Mouse (Mus musculus): ENCODE measurements around the gene Sub1.

Gene Sub1

DNA sequence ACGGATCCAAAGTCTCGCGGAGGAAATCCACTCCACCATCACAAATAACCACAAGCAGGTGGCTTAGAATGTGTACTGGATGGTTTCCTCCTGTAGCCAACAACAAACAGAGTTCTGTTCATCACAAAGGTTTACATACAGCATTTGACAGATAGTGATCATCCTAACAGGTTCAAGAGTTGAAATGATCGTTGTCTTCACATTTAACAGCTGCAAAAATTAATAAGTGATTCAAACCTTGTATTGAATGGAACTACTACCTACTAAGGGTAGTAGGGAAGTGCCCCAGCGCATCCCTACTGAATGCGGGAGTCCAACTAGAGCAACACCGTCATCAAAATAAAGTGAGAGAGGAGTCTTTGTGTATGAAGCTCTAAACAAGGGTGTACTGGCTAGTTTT, at the start of gene Sub1:
Gene Sub1 (minus strand): TSS at position 101 of the 400 bp plus-strand sequence.
- DNase-seq = no peak

DNA sequence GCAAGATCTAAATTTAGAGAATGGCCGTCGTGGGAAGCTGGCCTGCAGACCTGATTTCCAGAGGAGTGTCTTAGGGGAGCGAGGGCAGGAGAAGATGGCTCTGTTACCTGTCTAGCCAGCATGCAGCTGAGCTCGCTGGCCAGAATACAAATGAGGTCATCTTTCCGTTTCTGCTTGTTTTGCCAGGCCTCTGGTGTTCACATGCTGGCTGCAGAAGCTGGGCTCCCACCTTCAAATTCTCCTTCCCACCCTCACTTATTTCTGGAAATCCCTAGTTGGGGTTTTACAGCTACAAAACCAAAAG, 43.6 kb upstream of the Sub1 start:
- DNase-seq = no peak

DNA sequence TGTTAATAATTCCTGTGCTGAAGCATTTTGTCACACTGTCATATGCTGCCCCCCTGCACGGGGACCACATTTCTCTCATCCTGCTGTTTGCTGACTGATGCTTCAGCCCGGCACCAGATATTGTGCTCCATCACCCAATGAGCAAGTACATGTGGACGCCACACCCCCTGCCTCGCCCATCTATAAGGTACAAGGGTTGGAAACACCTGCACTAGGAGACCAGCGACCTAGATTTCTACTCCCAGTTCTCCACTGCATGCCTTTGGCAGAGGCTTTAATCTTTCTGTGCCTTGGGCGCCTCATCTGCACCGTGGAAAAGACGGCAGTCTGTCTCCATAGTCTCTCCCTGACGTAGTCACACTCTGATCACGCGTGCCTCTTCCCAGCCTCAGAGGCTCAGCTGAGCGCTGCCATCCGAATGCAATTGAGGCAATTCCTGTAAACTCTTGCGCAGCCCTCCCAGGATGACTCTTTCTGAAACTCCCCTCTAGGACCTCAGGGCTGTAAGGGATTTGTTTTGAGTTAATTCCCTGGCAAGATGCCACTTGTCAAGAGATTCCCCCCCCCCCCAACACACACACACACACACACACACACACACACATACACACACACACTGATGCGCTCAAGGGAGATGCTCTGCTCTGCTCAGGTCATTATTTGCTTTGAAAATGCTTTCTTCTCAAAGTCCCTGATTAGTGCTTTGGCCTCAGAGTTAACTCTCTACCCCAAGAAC, 43.1 kb upstream of the Sub1 start:
- DNase-seq = peak in 1 of 2 experiments; percentile 33

DNA sequence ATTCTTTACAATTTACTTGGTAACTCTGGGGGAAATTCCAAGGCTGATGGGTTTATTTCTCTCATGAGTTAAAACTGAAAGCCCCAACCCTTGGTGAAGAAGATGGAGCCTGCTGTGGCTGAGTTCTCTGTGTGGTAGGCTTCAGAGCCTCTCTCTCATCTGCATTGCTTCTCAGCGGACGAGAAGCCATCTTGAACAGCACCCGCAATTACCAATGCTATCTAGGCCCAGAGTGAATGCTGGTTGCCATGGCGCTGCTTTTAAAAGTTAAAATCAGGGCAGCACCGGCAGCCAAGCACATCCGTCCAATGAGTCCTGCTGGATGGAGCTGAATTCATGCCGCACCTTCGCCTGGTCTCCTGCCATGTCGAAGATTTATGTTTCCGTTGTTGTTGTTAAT, 42.5 kb upstream of the Sub1 start:
- DNase-seq = no peak

DNA sequence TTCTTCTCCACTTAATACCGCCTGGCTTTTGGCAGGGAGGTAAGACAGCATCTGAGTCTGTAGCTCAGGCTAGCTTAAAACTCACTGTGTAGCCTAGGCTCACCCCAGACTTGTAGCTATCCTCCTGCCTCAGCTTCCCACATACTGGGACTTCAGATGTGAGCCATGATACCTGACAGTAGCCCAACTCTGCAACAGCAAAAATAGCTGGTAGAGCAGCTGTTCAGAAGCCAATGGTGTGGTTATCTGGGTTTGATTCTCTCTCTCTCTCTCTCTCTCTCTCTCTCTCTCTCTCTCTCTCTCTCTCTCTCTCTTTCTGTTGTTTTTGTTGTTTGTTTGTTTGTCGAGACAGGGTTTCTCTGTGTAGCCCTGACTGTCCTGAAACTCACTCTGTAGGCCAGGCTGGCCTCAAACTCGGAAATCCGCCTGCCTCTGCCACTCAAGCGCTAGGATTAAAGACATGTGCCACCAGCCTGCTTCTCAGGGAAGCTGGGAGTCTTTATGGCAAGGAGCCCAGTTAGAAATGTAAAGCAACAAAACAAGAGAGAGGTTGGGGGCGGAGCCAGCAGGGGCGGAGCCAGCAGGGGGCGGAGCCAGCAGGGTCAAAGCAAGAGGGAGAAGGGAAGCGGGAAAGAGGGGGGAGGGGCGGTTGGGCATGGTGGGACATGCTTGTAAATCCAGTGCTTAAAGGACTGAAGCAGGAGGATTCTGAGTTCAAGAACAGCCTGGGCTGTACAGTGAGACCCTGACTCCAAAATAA, 41.3 kb upstream of the Sub1 start:
- no peak for DNase-seq

DNA sequence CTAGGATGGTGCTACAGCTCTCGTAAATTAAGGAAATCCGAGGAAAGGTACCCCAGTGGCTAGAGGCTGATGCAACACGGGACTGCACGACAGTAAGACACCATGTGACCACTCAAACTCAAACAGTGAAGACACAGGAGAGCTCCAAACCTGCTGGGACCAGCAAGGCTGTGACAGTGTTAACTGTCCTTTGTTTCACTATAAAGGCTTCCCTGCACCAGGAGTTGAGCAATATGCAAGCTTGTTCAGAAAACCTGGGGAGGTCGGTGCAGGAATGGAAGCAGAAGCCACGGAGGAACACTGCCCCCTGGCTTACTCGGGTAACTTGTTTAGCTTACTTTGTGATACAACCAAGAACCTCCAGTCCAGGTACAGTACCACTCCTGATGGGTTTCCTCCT, 40.4 kb upstream of the Sub1 start:
- peak; percentile 47 to 55 for DNase-seq

DNA sequence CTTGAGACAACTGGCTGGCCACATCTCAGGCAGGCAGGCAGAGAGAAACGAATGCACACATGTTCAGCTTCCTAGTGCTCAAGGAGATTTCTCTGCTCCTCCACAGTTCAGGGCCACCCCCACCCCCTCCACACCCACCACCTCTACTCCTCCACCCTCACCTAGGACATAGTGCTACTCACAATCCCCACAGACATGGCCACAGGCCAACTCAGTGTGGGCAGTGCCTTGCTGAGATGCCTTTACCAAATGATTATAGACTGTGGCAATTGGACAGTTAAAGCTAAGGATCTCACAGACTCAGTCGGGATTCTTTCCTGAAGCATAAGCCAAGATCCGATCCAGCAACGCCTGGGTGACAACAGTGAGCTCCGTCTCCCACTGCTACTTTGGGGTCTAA, 39.9 kb upstream of the Sub1 start:
- no peak for DNase-seq

DNA sequence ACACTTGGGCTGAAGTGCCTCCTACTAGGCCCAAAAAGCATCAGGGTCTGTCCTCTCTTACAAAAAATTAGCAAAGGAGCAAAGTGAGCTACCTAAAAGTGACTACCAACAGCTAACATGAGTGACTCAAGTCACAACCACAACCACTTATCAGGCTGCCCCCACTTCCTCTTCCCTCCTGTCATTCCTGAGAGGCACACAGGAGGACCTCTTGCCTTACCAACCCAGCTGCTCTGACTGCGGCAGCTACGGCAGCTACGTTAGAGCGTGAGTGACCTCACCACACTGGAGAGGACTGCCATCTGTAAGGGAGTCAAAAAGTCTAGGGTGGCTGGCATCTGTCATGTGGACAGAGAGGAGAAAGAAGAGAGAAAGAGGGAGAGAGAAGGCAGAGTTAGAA, 37.5 kb upstream of the Sub1 start:
- DNase-seq = no peak

DNA sequence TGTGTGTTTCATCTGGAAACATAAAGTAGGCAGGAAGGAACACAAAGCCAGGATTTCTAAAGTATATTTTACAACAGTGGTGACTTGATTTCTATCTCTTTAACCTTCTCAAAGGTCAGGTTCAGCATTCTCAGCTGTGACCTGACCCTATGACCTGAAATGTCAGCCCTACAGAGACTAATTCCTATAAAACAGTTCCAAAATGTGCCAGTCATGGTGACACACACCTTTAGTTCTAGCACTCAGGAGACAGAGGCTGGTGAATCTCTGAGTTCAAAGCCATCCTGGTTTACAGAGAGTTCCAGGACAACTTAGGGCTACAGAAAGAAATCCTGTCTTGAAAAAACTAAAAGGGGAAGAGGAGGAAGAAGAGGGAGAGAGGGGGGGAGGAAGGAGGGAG, 36.4 kb upstream of the Sub1 start:
- no peak for DNase-seq

DNA sequence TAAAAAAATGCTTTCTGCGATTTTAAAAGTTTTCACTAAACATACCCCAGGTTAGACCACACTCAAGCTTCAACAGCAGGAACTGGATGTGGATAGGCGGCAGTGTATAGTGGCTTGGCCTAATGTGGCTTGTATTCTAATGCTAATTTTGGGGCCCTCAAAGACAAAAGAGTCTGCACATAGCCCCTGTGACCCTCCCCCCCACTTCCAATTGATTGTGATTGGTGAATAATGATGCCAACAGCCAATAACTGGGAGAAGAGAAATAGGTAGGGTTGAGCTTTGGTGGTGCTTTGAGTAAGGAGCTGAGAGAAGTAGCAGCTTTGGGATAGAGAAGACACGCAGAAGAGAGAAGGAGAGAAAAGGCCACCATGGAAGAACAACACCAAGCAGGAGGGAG, 35.7 kb upstream of the Sub1 start:
- no peak for DNase-seq

DNA sequence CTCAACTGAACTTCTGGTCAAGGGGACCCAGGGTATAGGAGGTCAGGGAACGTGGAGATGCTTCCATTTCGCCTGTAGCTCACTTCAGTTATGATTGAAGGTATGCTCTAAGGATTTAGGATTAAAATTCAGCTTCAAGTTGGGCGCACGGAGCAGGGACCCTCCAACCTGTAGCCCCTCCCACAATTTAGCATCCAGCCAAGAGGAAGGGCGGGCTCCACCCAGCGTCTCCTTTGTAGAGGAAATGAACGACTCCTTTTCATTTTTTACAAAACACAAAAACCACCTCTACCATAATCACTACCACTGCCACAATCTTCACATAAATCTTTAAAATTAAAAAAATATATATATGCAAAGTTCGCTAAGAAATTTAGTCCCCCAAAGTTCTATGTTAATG, 35.1 kb upstream of the Sub1 start:
- no peak for DNase-seq

DNA sequence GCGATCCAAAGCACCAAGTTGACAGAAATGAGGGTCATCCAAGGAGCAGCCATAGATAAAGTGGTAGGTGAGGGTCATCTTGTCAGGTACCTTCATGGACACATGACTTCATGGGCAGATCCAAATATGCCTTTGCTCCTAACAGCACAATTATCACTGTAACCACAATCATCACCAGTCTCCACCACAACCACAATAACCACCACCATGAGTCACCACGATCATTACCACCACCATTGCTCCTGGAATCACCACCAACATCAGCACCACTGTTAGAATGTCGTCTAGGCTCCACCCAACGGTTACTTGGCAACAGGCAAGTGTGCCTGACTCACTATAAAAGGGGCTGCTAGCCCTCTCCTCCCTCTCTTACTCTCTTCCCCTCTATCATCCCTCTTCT, 33.4 kb upstream of the Sub1 start:
- DNase-seq = no peak

DNA sequence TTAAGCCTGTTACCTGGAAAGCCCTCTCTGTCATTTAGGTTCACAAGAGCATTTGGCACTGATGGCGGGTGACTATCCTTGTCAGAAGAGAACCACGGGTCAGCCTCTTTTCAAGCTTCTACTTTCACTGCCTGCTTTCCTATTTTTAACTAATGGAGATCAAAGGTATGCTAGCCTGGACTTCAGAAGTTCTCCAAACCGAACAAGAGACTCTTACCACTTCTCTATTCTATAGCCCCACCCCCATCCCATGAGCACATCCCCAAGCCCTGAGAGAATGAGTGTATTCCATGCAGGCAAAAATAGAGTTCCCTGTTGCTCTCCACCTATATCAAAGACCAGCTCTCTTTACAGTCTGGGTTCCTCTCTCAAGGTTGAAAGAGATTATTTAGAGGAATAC, 31.0 kb upstream of the Sub1 start:
- DNase-seq = no peak

DNA sequence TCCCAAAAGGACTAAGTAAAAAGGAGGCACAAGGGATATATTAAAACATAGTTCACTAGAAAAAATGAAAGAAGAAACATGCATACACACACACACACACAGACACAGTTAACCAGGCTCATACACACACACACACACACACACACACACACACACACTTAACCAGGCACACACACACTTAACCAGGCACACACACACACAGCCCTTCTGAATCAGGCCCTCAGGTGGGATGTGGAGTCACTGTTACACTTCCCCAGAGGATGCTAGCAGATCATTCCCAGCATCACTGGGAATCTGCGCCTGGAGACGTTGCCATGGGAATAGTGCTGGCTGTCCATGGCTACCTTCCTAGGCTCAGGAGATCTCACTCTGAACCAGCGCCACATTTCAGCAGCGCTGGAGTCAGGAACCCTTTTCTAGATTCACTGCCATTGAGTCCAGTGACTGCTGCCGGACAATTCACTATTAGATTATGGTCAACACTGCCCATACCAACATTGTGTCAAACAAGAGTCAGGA, 30.2 kb upstream of the Sub1 start:
- no peak for DNase-seq

DNA sequence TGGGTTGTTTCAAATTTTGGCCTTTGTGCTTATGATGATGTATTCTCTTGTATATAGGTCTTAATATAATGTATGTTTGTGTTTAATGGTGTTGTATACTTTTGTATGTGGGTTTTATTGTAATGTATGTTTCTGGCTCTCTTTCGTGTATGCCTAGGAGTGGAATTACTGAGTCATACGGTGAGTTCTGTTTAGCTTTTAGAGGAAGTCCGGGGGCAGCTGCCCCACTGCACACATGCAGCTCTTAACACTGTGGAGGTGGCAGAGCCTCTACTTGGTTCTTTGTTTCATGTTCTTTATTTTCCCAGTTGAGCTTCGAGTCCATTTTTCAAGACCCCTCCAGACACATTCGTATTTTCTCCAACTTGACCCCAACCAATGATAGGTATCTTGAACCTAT, 29.2 kb upstream of the Sub1 start:
- no peak for DNase-seq

DNA sequence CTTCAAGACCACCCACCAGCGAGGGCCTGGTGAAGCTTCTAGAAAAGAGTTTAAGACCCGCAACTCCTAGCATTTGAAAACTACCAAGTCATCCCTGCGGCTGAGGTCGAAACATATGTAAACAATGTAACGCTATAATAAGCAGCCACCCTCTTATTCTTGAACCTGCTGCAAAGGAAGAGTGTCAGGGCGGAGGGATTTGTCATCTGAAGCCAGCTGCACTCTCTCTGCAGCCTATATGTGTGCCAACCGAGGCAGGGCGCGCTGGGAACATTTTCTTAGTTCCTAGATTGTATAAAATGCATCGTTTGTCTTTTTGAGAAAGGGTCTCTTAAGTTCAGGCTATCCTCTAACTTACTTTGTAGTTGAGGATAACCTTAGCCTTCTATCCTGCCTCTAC, 28.6 kb upstream of the Sub1 start:
- no peak for DNase-seq

DNA sequence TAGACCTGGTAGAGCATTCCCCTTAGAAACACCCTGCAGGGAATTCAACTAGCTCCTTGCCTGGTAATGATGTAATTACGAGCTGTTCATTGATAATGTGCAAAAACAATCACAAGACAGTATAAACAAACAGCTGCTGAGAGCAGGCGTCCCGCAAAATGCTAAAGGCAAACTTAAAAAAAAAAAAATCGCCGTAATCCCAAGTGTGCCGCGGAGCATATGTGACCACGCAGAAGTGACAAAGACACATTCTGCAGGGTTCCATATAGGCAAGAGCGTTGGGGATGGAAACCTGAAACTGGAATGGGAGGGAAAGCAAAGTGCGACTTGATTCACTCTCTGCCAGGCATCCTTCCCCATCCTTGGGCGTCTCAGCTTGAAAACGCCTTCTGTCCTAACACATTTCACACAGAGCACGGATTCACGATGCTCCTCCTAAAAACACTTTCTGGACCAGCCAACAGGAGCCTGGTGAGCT, 28.0 kb upstream of the Sub1 start:
- no peak for DNase-seq

DNA sequence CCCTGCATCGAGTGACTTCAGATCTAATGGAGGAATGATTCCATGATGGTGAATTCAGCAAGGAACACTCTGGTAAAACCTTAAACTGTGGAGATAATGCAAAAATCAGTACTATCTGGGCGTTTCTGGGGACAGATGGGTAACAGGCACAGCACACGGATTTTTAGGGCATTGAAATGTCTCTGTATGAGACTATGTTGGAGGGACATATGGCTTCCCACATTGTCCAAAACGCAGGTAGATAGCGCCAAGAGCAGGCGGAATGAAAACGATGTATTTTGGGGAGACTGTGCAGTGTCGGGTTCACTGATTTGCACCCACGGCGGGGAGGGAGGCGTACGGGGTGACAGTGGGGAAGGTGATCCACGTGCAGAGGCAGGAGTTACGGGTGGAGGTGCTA, 22.7 kb upstream of the Sub1 start:
- no peak for DNase-seq

DNA sequence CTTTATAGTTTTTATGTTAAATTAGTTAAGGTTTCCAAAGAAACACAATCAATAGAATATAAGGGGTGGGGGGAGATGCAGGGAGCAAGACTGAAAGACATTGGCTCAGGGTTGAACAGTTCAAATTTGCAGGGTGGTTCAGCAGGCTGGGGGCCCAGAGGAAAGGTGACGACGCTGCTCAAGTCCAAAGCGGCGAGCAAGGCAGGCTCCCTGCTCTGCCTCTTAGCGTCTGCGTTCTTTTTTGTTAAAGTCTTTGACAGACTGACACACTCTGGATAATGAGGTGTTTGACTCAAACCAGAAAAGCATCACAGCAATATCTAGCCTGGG, 21.6 kb upstream of the Sub1 start:
- no peak for DNase-seq

DNA sequence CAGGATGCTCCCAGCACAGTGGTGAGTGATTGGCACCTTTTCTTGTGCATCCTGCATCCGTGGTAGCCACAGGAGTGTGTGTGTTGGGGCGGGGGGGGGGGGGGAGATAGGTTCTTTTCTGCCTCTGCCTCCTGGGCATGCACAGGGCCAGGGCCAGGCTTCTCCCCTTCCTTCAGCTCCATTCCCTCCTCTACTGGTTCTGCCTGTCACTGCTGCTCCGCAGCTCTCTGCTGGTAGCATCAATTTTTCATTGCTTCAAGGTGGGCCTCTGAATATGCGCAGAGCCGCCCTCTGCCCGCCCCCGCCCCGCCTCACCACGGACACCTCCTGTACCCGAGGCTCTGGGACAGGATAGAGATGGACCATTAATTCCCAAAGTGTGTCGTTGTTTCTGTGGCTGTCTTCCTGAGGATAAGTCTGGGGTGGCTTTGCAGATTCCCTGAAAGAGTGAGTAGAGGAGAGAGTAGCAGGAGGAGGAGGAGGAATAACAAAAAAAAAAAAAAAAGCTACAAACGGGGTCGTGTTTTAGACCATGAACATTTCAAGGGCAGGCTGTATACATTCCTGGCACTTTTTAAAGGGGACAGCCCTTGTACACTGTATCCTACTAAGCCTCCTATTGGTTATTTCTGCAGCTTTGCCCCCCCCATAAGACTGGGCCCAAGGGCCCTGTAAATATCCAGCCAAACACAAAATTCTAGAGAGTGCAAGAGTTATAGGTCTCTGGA, 21.1 kb upstream of the Sub1 start:
- no peak for DNase-seq

DNA sequence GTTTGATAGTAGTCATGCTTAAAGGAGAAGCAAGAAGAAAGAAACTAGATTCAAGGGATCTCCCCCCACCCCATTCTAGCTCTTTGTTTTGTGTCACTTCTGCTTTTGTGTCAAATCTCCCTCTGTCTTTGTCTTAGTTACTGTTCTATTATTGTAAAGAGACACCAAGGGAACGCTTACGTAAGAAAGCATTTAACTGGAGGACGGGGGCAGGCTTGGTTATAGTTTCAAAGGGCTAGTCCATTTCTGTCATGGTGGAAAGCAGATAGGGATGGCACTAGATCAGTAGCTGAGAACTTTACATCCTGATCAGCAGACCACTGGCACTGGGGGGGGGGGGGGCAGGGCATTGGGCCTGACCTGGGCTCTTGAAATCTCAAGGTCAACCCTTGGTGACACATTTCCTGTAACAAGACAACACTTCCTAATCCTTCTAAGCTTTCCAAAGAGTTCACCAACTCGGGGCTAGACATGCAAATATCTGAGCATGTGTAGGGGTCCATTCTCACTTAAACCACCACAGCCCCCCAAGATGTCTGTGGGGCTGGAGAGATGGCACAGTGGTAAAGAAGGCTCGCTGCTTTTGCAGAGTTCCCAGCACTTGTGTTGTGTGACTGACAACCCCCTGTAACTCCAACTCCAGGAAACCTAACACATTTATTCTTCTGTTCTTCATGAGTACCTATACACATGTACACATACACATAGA, 17.6 kb upstream of the Sub1 start:
- DNase-seq = no peak

DNA sequence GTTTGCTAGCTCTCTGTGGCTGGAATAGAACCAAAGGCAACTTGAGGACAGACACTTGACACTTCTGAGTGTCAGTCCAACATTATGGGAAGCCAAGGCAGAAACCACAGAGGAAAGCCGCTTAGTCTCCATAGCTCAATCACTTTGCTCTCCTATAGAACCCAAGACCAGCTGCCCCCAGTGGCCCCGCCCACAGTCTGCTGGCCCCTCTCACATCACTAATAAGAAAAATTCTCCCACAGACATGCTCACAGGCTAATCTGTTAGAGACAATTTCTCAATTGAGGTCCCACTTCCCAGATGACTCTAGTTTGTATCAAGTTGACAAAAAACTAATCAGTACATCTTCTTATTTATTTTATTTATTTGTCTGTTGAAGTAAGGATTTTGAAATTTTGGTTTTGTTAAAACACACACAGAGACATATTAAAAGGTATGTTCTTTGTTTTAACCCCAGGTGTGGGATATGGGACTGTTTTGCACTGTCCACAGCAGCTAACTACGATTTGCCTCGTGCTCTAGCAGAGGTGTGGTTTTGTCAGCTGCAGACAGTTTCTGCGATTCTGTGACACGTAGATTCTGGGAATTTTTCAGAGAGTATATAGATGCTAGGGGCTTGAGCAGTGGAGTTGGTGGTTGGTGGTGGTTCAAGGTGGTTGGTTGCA, 16.9 kb upstream of the Sub1 start:
- no peak for DNase-seq

DNA sequence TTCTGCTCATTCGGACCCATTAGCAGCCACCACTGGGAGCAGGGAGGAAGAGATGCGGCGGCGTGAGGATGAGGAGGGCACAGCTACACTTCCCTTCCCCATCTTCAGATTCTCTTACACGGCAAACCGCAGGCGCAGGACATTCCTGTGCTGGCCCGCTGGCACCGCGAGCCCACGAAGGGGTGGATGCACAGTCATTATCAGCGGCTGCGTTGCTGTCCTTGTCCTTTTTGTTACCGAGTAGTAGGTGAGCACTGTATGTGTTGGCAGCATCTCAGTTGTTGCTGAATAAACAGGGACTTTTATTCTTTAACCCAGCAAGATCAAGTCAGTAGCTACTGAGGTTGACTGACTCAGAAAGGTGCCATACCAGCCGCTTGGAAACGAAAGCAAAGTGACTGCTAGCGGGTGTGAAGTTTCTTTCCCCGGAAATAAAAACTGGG, 13.8 kb upstream of the Sub1 start:
- DNase-seq = peak; percentile 56 to 65
